Mouse (Mus musculus) myocyte (in vitro differentiated cells): ENCODE results near the gene Fam117a. TPM values are rescaled to one million over a fixed set of nuclear protein-coding genes. Genes with fewer than 3 reads are reported as not detected.
A peak's percentile ranks its signal among the peaks of the same experiment; 100 is the strongest.

Experiments used
- H3K27me3 ChIP-seq: one replicate; pipeline ENCODE4 v1.6.1; 2011; ENCODE audit not compliant: control insufficient read depth, insufficient read depth, insufficient read length
- H3K36me3 ChIP-seq: one replicate; pipeline ENCODE4 v1.6.1; 2011; ENCODE audit not compliant: control insufficient read depth, insufficient read depth
- H3K4me2 ChIP-seq: one replicate; pipeline ENCODE4 v1.6.1; 2011; ENCODE audit warnings: low read depth, control low read depth
- H3K4me3 ChIP-seq: one replicate; pipeline ENCODE4 v1.5.1; 2011; ENCODE audit warnings: mild to moderate bottlenecking, control low read depth, moderate library complexity
- H3K79me2 ChIP-seq: one replicate; pipeline ENCODE4 v1.6.1; 2011; ENCODE audit not compliant: control insufficient read depth, insufficient read depth
- H3ac ChIP-seq: one replicate; pipeline ENCODE4 v1.6.1; 2011; ENCODE audit not compliant: control insufficient read depth, insufficient read length
- CEBPB ChIP-seq: IDR thresholded peaks from 2 replicates; pipeline ENCODE4 v1.6.1; 2011; ENCODE audit warnings: mild to moderate bottlenecking, moderate library complexity; ENCODE audit not compliant: poor library complexity, insufficient read depth, severe bottlenecking
- E2F4 ChIP-seq: IDR thresholded peaks from one replicate; pipeline ENCODE4 v1.6.1; 2011; ENCODE audit warnings: mild to moderate bottlenecking, control low read depth, moderate library complexity; ENCODE audit not compliant: insufficient read depth
- MAX ChIP-seq: IDR thresholded peaks from one replicate; pipeline ENCODE4 v1.6.1; 2011; ENCODE audit warnings: low read depth, mild to moderate bottlenecking, control low read depth
- MYOD1 ChIP-seq, 3 experiments: IDR thresholded peaks; one replicate each; pipeline ENCODE4 v1.6.1; 2011; ENCODE audit warnings: control low read depth in 2 of 3, low read depth in 2 of 3, mild to moderate bottlenecking in 2 of 3, moderate library complexity in 1 of 3; ENCODE audit not compliant: insufficient read length in 2 of 3, control insufficient read depth in 1 of 3
- MYOG ChIP-seq, 3 experiments: IDR thresholded peaks; one replicate each; pipeline ENCODE4 v1.6.1; 2011; ENCODE audit warnings: control low read depth in 2 of 3, low read depth in 2 of 3, mild to moderate bottlenecking in 2 of 3; ENCODE audit not compliant: insufficient read length in 2 of 3, control insufficient read depth in 1 of 3, insufficient read depth in 1 of 3
- POLR2A ChIP-seq: IDR thresholded peaks from one replicate; pipeline ENCODE4 v1.6.1; 2011; ENCODE audit warnings: low read depth, mild to moderate bottlenecking, control low read depth, moderate library complexity; ENCODE audit not compliant: insufficient read length
- POLR2AphosphoS2 ChIP-seq: IDR thresholded peaks from one replicate; pipeline ENCODE4 v1.6.1; 2011; ENCODE audit warnings: low read depth, control low read depth; ENCODE audit not compliant: insufficient read length
- REST ChIP-seq: IDR thresholded peaks from one replicate; pipeline ENCODE4 v1.6.1; 2011; ENCODE audit warnings: mild to moderate bottlenecking, control low read depth, moderate library complexity; ENCODE audit not compliant: insufficient read depth, insufficient read length
- SRF ChIP-seq: IDR thresholded peaks from one replicate; pipeline ENCODE4 v1.6.1; 2011; ENCODE audit warnings: low read depth; ENCODE audit not compliant: control insufficient read depth, insufficient read length
- TCF12 ChIP-seq: IDR thresholded peaks from one replicate; pipeline ENCODE4 v1.6.1; 2011; ENCODE audit warnings: mild to moderate bottlenecking, control low read depth; ENCODE audit not compliant: poor library complexity, insufficient read depth, severe bottlenecking
- TCF3 ChIP-seq: IDR thresholded peaks from one replicate; pipeline ENCODE4 v1.6.1; 2011; ENCODE audit warnings: low read depth, control low read depth; ENCODE audit not compliant: insufficient read length
- USF1 ChIP-seq: IDR thresholded peaks from one replicate; pipeline ENCODE4 v1.6.1; 2011; ENCODE audit warnings: low read depth, mild to moderate bottlenecking, control low read depth, moderate library complexity
- polyA plus RNA-seq: library from polyadenylated mRNA; unstranded; fragments of >200 nt; fragmentation: generic; extraction: Trizol; gene quantifications from one replicate; pipeline ENCODE4 v1.2.1, GENCODE M21; 2012; ENCODE audit warnings: missing spikeins

The Fam117a gene
- polyA plus RNA-seq, 1 experiment: 9.7 TPM

- peak overlapping the region; percentile 40 for H3K4me3 ChIP-seq
- TF ChIP-seq MYOG (IDR thresholded peaks at IDR 0.05; ENCODE audit: control insufficient read depth in 1 of 3, insufficient read depth in 1 of 3, insufficient read length in 2 of 3, low read depth in 2 of 3): no peak
- TF ChIP-seq REST: no peak
- no peak for TF ChIP-seq USF1
- TF ChIP-seq TCF12: no peak
- no peak for TF ChIP-seq POLR2A
- TF ChIP-seq MYOD1 (IDR thresholded peaks at IDR 0.05; ENCODE audit: control insufficient read depth in 1 of 3, insufficient read length in 2 of 3, low read depth in 2 of 3): no peak
- TF ChIP-seq POLR2AphosphoS2: no peak
- no peak overlapping the region for H3ac ChIP-seq
- H3K79me2 ChIP-seq: peaks cover 52% of the 10 kb centered on the region
- no peaks in the 10 kb centered on the region for H3K36me3 ChIP-seq
- no peaks in the 10 kb centered on the region for H3K27me3 ChIP-seq
- H3K4me2 ChIP-seq: peak overlapping the region; percentile 76
Observed at GRCm38 (mm10) chr11:95340259-95340658, 3.4 kb downstream of the Fam117a start.

- Histone ChIP-seq H3ac (no peak overlapping the region), H3K4me2 (peak overlapping the region; percentile 76), H3K79me2 (peaks cover 52% of the 10 kb centered on the region), H3K4me3 (no peak overlapping the region), H3K36me3 (no peaks in the 10 kb centered on the region), H3K27me3 (no peaks in the 10 kb centered on the region)
- TF ChIP-seq TCF3 (no peak), E2F4 (no peak), SRF (no peak), POLR2AphosphoS2 (no peak), MYOG (IDR thresholded peaks at IDR 0.05; ENCODE audit: control insufficient read depth in 1 of 3, insufficient read depth in 1 of 3, insufficient read length in 2 of 3, low read depth in 2 of 3) (no peak), MYOD1 (IDR thresholded peaks at IDR 0.05; ENCODE audit: control insufficient read depth in 1 of 3, insufficient read length in 2 of 3, low read depth in 2 of 3) (no peak), USF1 (no peak), CEBPB (no peak), MAX (no peak), REST (no peak), POLR2A (no peak), TCF12 (no peak)
Observed at GRCm38 (mm10) chr11:95340664-95341063, 3.8 kb downstream of the Fam117a start.

DNA sequence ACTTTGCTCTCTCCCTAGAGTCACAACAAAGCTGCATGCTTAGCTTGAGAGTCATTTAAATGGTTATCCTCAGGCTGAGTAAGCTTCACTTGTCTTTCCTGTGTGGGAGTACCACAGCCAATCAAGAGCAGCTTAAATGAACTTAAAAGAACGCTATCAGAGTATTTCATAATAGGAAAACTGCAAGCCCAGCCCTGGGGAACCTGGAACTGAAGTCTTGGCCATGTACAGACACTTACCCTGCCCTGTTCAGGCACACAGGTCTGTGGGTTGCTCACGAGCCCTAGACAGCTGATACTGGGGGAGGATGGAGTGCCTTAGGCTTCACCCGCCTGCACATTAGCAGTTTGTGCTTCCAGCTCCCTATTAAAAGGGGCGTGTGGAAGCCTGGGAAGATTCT, 6.4 kb downstream of the Fam117a start:
- Histone ChIP-seq H3K4me3 (no peak overlapping the region), H3K36me3 (no peaks in the 10 kb centered on the region), H3K4me2 (peak overlapping the region; percentile 12), H3ac (no peak overlapping the region), H3K27me3 (no peaks in the 10 kb centered on the region), H3K79me2 (peaks cover 56% of the 10 kb centered on the region)
- TF ChIP-seq POLR2A (no peak), TCF3 (no peak), MYOD1 (IDR thresholded peaks at IDR 0.05; ENCODE audit: control insufficient read depth in 1 of 3, insufficient read length in 2 of 3, low read depth in 2 of 3) (peak in 2 of 3 experiments; percentile 5 to 62), MAX (no peak), CEBPB (no peak), SRF (no peak), TCF12 (no peak), E2F4 (no peak), REST (no peak), MYOG (IDR thresholded peaks at IDR 0.05; ENCODE audit: control insufficient read depth in 1 of 3, insufficient read depth in 1 of 3, insufficient read length in 2 of 3, low read depth in 2 of 3) (peak in 1 of 3 experiments; percentile 69)

DNA sequence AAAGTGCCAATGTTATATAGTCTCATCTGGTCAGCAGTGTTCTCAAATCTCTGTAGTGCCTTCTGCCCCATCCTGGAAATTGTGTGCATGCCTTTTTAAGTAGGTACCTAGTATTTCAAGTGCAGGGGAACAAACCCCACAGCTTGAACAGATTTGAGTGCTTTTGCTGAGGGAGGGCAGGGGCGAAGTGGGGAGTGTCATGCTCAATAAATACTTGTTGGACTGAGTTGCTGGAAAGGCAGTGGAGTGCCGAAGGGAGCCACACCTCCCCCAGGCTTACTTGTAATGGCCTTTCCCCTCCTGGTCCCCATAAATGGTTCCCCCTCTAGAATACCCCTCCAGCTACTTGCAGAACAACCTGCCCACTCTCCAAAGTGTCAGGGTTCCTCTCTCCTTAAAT, 7.4 kb downstream of the Fam117a start:
- H3K4me2 ChIP-seq: no peak overlapping the region
- TF ChIP-seq MYOD1 (IDR thresholded peaks at IDR 0.05; ENCODE audit: control insufficient read depth in 1 of 3, insufficient read length in 2 of 3, low read depth in 2 of 3): no peak
- TF ChIP-seq USF1: no peak
- H3K27me3 ChIP-seq: no peaks in the 10 kb centered on the region

GRCm38 (mm10) chr11:95350289-95350688, 13.5 kb downstream of the Fam117a start:
- Histone ChIP-seq H3K4me3 (no peak overlapping the region), H3ac (no peak overlapping the region), H3K79me2 (peaks cover 9% of the 10 kb centered on the region), H3K4me2 (no peak overlapping the region), H3K36me3 (peaks cover 4% of the 10 kb centered on the region), H3K27me3 (no peaks in the 10 kb centered on the region)
- no peak for TF ChIP-seq E2F4
- no peak for TF ChIP-seq REST
- TF ChIP-seq USF1: no peak
- no peak for TF ChIP-seq MAX
- no peak for TF ChIP-seq SRF
- TF ChIP-seq TCF12: no peak
- no peak for TF ChIP-seq POLR2A
- TF ChIP-seq MYOG (IDR thresholded peaks at IDR 0.05; ENCODE audit: control insufficient read depth in 1 of 3, insufficient read depth in 1 of 3, insufficient read length in 2 of 3, low read depth in 2 of 3): no peak
- no peak for TF ChIP-seq TCF3
- TF ChIP-seq MYOD1 (IDR thresholded peaks at IDR 0.05; ENCODE audit: control insufficient read depth in 1 of 3, insufficient read length in 2 of 3, low read depth in 2 of 3): no peak

More for the DNA sequence above, 7.4 kb downstream of the Fam117a start:
- no peak overlapping the region for H3K4me3 ChIP-seq
- H3K36me3 ChIP-seq: no peaks in the 10 kb centered on the region
- H3K79me2 ChIP-seq: peaks cover 47% of the 10 kb centered on the region
- H3ac ChIP-seq: no peak overlapping the region
